Mouse (Mus musculus) liver, embryonic 12.5 days (tissue): Measurements from ENCODE around the gene Vmn1r15. TPM values are rescaled to one million over a fixed set of nuclear protein-coding genes. Genes with fewer than 3 reads are reported as not detected.

ENCODE experiments used
- ATAC-seq: fragments of 200-750 bp; cut with Nextera tagmentation; 2 replicates; pipeline ENCODE4 v1.8.0; 2017; ENCODE audit warnings: moderate number of reproducible peaks, mild to moderate bottlenecking, moderate library complexity
- H3K27ac ChIP-seq: fragments of 300-500 bp; sonication (generic); 2 replicates; pipeline ENCODE4 v1.5.1; 2016; ENCODE audit warnings: mild to moderate bottlenecking
- H3K27me3 ChIP-seq: fragments of 300-500 bp; sonication (generic); replicated peaks from 2 replicates; pipeline ENCODE4 v1.6.1; 2016; ENCODE audit warnings: mild to moderate bottlenecking, moderate library complexity
- H3K36me3 ChIP-seq: fragments of 300-500 bp; sonication (generic); 2 replicates; pipeline ENCODE4 v1.6.1; 2016; ENCODE audit warnings: mild to moderate bottlenecking, moderate library complexity
- H3K4me1 ChIP-seq: fragments of 300-500 bp; sonication (generic); 2 replicates; pipeline ENCODE4 v1.6.1; 2016
- H3K4me2 ChIP-seq: fragments of 300-500 bp; sonication (generic); 2 replicates; pipeline ENCODE4 v1.6.1; 2016; ENCODE audit warnings: mild to moderate bottlenecking, moderate library complexity
- H3K4me3 ChIP-seq: fragments of 300-500 bp; sonication (generic); 2 replicates; pipeline ENCODE4 v1.5.1; 2016; ENCODE audit warnings: mild to moderate bottlenecking, moderate library complexity
- H3K9ac ChIP-seq: fragments of 300-500 bp; sonication (generic); 2 replicates; pipeline ENCODE4 v1.6.1; 2016; ENCODE audit warnings: mild to moderate bottlenecking, moderate library complexity
- H3K9me3 ChIP-seq: fragments of 300-500 bp; sonication (generic); replicated peaks from 2 replicates; pipeline ENCODE4 v1.6.1; 2016; ENCODE audit warnings: mild to moderate bottlenecking, moderate library complexity
- WGBS: fragments of 180-500 bp; shearing (Covaris S2); methylation state at CpG from one replicate; pipeline ENCODE4 v1.1.7; 2016; ENCODE audit not compliant: insufficient replicate concordance; 5-methylcytosine and 5-hydroxymethylcytosine counted together
- polyA plus RNA-seq: library from polyadenylated mRNA; unstranded; fragments of >200 nt; fragmentation: Nextera tagmentation; extraction: Ambion mirVana; gene quantifications from 2 replicates; pipeline ENCODE4 v1.2.1, GENCODE M21; 2016

Gene Vmn1r15
- polyA plus RNA-seq = not detected in 2 replicates

- no peak for ATAC-seq
- no peaks in the 10 kb centered on the region for H3K27me3 ChIP-seq
- WGBS = 50% methylated on average over 1 of the region's 1 CpGs
Measured at GRCm38 (mm10) chr6:57257652-57258051, at the start of gene Vmn1r15. Vmn1r15 (plus strand) TSS chr6:57257952.

GRCm38 (mm10) chr6:57231386-57231785, 26.4 kb upstream of the Vmn1r15 start, which contains the start of gene Vmn1r14:
Vmn1r14 (plus strand) TSS chr6:57231686.
- Histone ChIP-seq H3K9ac (no peak within 1 kb of the TSS), H3K4me1 (no peaks in the 10 kb centered on the region), H3K36me3 (no peaks in the 10 kb centered on the region), H3K4me2 (no peak within 1 kb of the TSS), H3K9me3 (no peaks in the 10 kb centered on the region), H3K4me3 (no peak within 1 kb of the TSS), H3K27ac (no peak within 1 kb of the TSS), H3K27me3 (no peaks in the 10 kb centered on the region)
- WGBS = 83% methylated on average over 3 of the region's 3 CpGs
- no peak for ATAC-seq

More at GRCm38 (mm10) chr6:57257652-57258051, at the start of gene Vmn1r15:
- H3K27ac ChIP-seq = no peak within 1 kb of the TSS
- no peak within 1 kb of the TSS for H3K4me2 ChIP-seq
- H3K36me3 ChIP-seq = no peaks in the 10 kb centered on the region
- H3K9ac ChIP-seq = no peak within 1 kb of the TSS
- H3K4me1 ChIP-seq = no peaks in the 10 kb centered on the region
- H3K4me3 ChIP-seq = no peak within 1 kb of the TSS
- H3K9me3 ChIP-seq = 0 out of 2 replicates have a peak, but pooled peaks cover 2% of the 10 kb centered on the region

GRCm38 (mm10) chr6:57260990-57261389, 3.2 kb downstream of the Vmn1r15 start:
- WGBS = 65% methylated on average over 2 of the region's 2 CpGs
- no peaks in the 10 kb centered on the region for H3K36me3 ChIP-seq
- no peak for ATAC-seq
- no peak overlapping the region for H3K9ac ChIP-seq
- H3K27ac ChIP-seq = no peak overlapping the region
- 0 out of 2 replicates have a peak, but pooled peaks cover 2% of the 10 kb centered on the region for H3K9me3 ChIP-seq
- no peak overlapping the region for H3K4me2 ChIP-seq
- H3K4me1 ChIP-seq = no peaks in the 10 kb centered on the region
- no peak overlapping the region for H3K4me3 ChIP-seq
- H3K27me3 ChIP-seq = no peaks in the 10 kb centered on the region

GRCm38 (mm10) chr6:57271881-57272280, 14.1 kb downstream of the Vmn1r15 start:
- Histone ChIP-seq H3K27ac (no peak overlapping the region), H3K4me2 (no peak overlapping the region), H3K4me3 (no peak overlapping the region), H3K4me1 (no peaks in the 10 kb centered on the region), H3K9me3 (no peaks in the 10 kb centered on the region), H3K9ac (no peak overlapping the region), H3K27me3 (no peaks in the 10 kb centered on the region), H3K36me3 (no peaks in the 10 kb centered on the region)
- ATAC-seq = no peak
- WGBS = 40% methylated on average over 3 of the region's 3 CpGs

GRCm38 (mm10) chr6:57272517-57272916, 14.8 kb downstream of the Vmn1r15 start:
- no peak for ATAC-seq
- no peak overlapping the region for H3K4me2 ChIP-seq
- no peaks in the 10 kb centered on the region for H3K27me3 ChIP-seq
- no peak overlapping the region for H3K9ac ChIP-seq
- H3K36me3 ChIP-seq = no peaks in the 10 kb centered on the region
- H3K4me1 ChIP-seq = no peaks in the 10 kb centered on the region
- H3K4me3 ChIP-seq = no peak overlapping the region
- H3K27ac ChIP-seq = no peak overlapping the region
- no peaks in the 10 kb centered on the region for H3K9me3 ChIP-seq

DNA sequence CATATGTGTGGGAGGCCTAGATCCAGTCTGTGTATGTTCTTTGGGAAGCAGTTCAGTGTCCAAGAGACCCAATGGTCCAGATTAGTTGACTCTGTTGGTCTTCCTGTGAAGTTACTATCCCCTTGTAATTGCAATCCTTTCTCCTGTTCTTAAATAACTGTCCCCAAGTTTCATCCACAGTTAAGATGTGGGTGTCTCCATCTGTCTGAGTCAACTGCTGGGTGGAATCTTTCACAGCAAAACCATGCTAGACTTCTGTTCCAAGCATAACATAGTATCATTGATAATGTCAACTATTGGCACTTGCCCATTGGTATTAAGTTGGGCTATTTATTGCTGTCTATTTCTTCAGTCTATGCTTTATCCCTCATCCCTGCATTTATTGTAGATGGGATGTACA, 21.2 kb downstream of the Vmn1r15 start:
- Histone ChIP-seq H3K9ac (no peak overlapping the region), H3K27me3 (no peaks in the 10 kb centered on the region), H3K9me3 (no peaks in the 10 kb centered on the region), H3K4me3 (no peak overlapping the region), H3K27ac (no peak overlapping the region), H3K4me1 (no peaks in the 10 kb centered on the region), H3K4me2 (no peak overlapping the region), H3K36me3 (no peaks in the 10 kb centered on the region)
- ATAC-seq = no peak

Other genes starting within 250 kb of the Vmn1r15 start
- gene Vmn1r7, start 232.6 kb upstream of the Vmn1r15 start, polyA plus RNA-seq = not detected in 2 replicates
- gene Vmn1r8, start 225.7 kb upstream of the Vmn1r15 start, polyA plus RNA-seq = not detected in 2 replicates
- not detected in 2 replicates for gene Vmn1r9, start 191.2 kb upstream of the Vmn1r15 start, polyA plus RNA-seq
- gene Vmn1r10, start 148.5 kb upstream of the Vmn1r15 start, polyA plus RNA-seq = not detected in 2 replicates
- gene Vmn1r11, start 124.5 kb upstream of the Vmn1r15 start, polyA plus RNA-seq = not detected in 2 replicates
- not detected in 2 replicates for gene Vmn1r12, start 101.0 kb upstream of the Vmn1r15 start, polyA plus RNA-seq
- gene Vmn1r13, start 54.7 kb upstream of the Vmn1r15 start, polyA plus RNA-seq = not detected in 2 replicates
- gene Vmn1r14, start 26.3 kb upstream of the Vmn1r15 start, polyA plus RNA-seq = not detected in 2 replicates
- gene Vmn1r16, start 71.5 kb downstream of the Vmn1r15 start, polyA plus RNA-seq = not detected in 2 replicates
- gene Vmn1r17, start 105.8 kb downstream of the Vmn1r15 start, polyA plus RNA-seq = not detected in 2 replicates
- gene Vmn1r18, start 137.8 kb downstream of the Vmn1r15 start, polyA plus RNA-seq = not detected in 2 replicates
- gene Vmn1r19, start 145.8 kb downstream of the Vmn1r15 start, polyA plus RNA-seq = not detected in 2 replicates
- not detected in 2 replicates for gene Vmn1r20, start 171.0 kb downstream of the Vmn1r15 start, polyA plus RNA-seq